Mouse (Mus musculus) activated CD4-positive, CD25-positive, alpha-beta regulatory T cell (primary cell): ENCODE results near the gene Pgc. TPM values are rescaled to one million over a fixed set of nuclear protein-coding genes. Genes with fewer than 3 reads are reported as not detected.

Experiments
- polyA plus RNA-seq, 2 experiments: library from polyadenylated mRNA; unstranded; fragments of 100-300 nt; shearing (Covaris generic); gene quantifications; one replicate each; pipeline ENCODE4 v1.2.1; 2017

The Pgc gene
- not detected for polyA plus RNA-seq

GRCm38 (mm10) chr17:47726566-47726965 is at the start of gene Pgc:
Gene Pgc (plus strand): TSS chr17:47726842.

GRCm38 (mm10) chr17:47688344-47688607 is 38.4 kb upstream of the Pgc start, which contains the start of gene Tomm6:
Gene Tomm6 (minus strand): TSS chr17:47688386.

GRCm38 (mm10) chr17:47688608-47689575 is 37.8 kb upstream of the Pgc start, which contains the start of gene Frs3:
Gene Frs3 (plus strand): TSS chr17:47689030.

GRCm38 (mm10) chr17:47694442-47694502 is 32.4 kb upstream of the Pgc start, which contains the start of gene Gm21981:
Gene Gm21981 (minus strand): TSS chr17:47694455.

GRCm38 (mm10) chr17:47694503-47695336 is 31.9 kb upstream of the Pgc start, which contains the start of gene Prickle4:
Gene Prickle4 (minus strand): TSS chr17:47694736.

GRCm38 (mm10) chr17:47736856-47737255 is 10.2 kb downstream of the Pgc start, which contains the start of gene Tfeb:
Gene Tfeb (plus strand): TSS chr17:47737030.

Other genes with a start within 250 kb of the Pgc start
- 10 to 100 TPM; 47.3 to 53.6 TPM for gene Taf8, start 224.6 kb upstream of the Pgc start, polyA plus RNA-seq
- gene Ccnd3, start 221.8 kb upstream of the Pgc start, polyA plus RNA-seq: 100 to 1,000 TPM; 323 to 337 TPM
- gene Bysl, start 115.3 kb upstream of the Pgc start, polyA plus RNA-seq: 10 to 100 TPM; 11.5 to 15.4 TPM
- gene Med20, start 115.3 kb upstream of the Pgc start, polyA plus RNA-seq: 10 to 100 TPM; 27.6 to 37.3 TPM
- 1 to 10 TPM; 1.7 to 2.2 TPM for gene Gm20517, start 115.3 kb upstream of the Pgc start, polyA plus RNA-seq
- 1 to 10 TPM; 2.7 to 3.4 TPM for gene Usp49, start 96.2 kb upstream of the Pgc start, polyA plus RNA-seq
- 100 to 1,000 TPM; 256 to 265 TPM for gene Tomm6, start 38.5 kb upstream of the Pgc start, polyA plus RNA-seq
- 1 to 10 TPM in 1 of 2 experiments, under 1 TPM in 1; 0.67 to 2.3 TPM for gene Frs3, start 37.8 kb upstream of the Pgc start, polyA plus RNA-seq
- gene Gm21981, start 32.4 kb upstream of the Pgc start, polyA plus RNA-seq: under 1 TPM; 0.13 to 0.15 TPM
- gene Prickle4, start 32.1 kb upstream of the Pgc start, polyA plus RNA-seq: not detected
- gene Tfeb, start 10.2 kb downstream of the Pgc start, polyA plus RNA-seq: 10 to 100 TPM; 26.7 to 44.4 TPM
- under 1 TPM in 1 of 2 experiments, not detected in 1; 0.29 TPM for gene Mdfi, start 107.8 kb downstream of the Pgc start, polyA plus RNA-seq
- gene Foxp4, start 197.8 kb downstream of the Pgc start, polyA plus RNA-seq: 10 to 100 TPM; 27.8 to 33.6 TPM